Comparison of ENCODE assay signal across 11 mouse cellular contexts in genomic region chr9:116173059-116173458, GRCm38 (mm10). TPM values are rescaled to one million over a fixed set of nuclear protein-coding genes. Genes with fewer than 3 reads are reported as not detected.
DNase-seq lines count a peak whose midpoint lies in the region; ATAC-seq and TF ChIP-seq lines count a peak whose summit lies in the region.
"Had no signal": no experiment of that assay in that cellular context is flagged by ENCODE, and none has a peak within 500 bp of the region (broad histone marks: within the 10 kb centered on the region; RNA-seq: fewer than 3 reads in every experiment).

No protein-coding gene starts in this region.

- no peaks in the 10 kb centered on the region for H3K36me3 ChIP-seq in heart, postnatal 0 days (replicated peaks; ENCODE audit: control insufficient read depth, insufficient read depth, low read length)
- no peaks in the 10 kb centered on the region for H3K36me3 ChIP-seq in neural tube, embryonic 12.5 days
- H3K36me3 ChIP-seq in limb, embryonic 15.5 days, result no peaks in the 10 kb centered on the region

- 0 out of 2 replicates have a peak, but pooled peaks cover 8% of the 10 kb centered on the region for H3K4me1 ChIP-seq in heart, postnatal 0 days (ENCODE audit: control insufficient read depth, insufficient read depth)
- peaks cover 22% of the 10 kb centered on the region for H3K4me1 ChIP-seq in neural tube, embryonic 12.5 days
- peaks cover 67% of the 10 kb centered on the region for H3K4me1 ChIP-seq in limb, embryonic 15.5 days

- TF ChIP-seq CTCF in heart, postnatal 0 days (IDR thresholded peaks at IDR 0.05; ENCODE audit: low read depth), result no peak

- WGBS in heart, postnatal 0 days, result 75% methylated on average over 6 of the region's 6 CpGs
- 82% methylated on average over 6 of the region's 6 CpGs for WGBS in neural tube, embryonic 12.5 days
- 41% methylated on average over 6 of the region's 6 CpGs for WGBS in limb, embryonic 15.5 days

- DNase-seq in heart, postnatal 0 days (ENCODE audit: low spot score), result no peak
- DNase-seq in heart, adult 18-20 months, result no peak
- DNase-seq in neural tube, embryonic 10.5 days (ENCODE audit: extremely low spot score, low spot score), result no peak
- no peak for DNase-seq in frontal cortex, postnatal 10 days (ENCODE audit: low spot score in 2 of 2)
- no peak for DNase-seq in urinary bladder, postnatal 25 days (ENCODE audit: low spot score)
- DNase-seq in cerebellum, adult 9-10 months, result no peak
- DNase-seq: cerebellum, adult 9-11 months; kidney, postnatal 25 days had no signal

- no peaks in the 10 kb centered on the region for H3K27me3 ChIP-seq in heart, postnatal 0 days (ENCODE audit: control insufficient read depth, insufficient read depth, low read length)
- peaks cover 27% of the 10 kb centered on the region for H3K27me3 ChIP-seq in neural tube, embryonic 12.5 days (replicated peaks)
- H3K27me3 ChIP-seq in limb, embryonic 15.5 days, result no peaks in the 10 kb centered on the region

- peak overlapping the region; percentile 80; the same call in 1 of the 2 replicates for H3K9ac ChIP-seq in heart, postnatal 0 days (replicated peaks; ENCODE audit: low read depth, low read length)
- H3K9ac ChIP-seq in neural tube, embryonic 12.5 days, result no peak overlapping the region
- H3K9ac ChIP-seq in limb, embryonic 15.5 days, result 0 out of 2 replicates have a peak overlapping the region, but pooled peaks have one; percentile 97

- H3K4me2 ChIP-seq in heart, postnatal 0 days (ENCODE audit: low read depth, low read length), result peak overlapping the region; percentile 80
- peak overlapping the region; percentile 94 for H3K4me2 ChIP-seq in neural tube, embryonic 12.5 days (replicated peaks)
- peak overlapping the region; percentile 65 for H3K4me2 ChIP-seq in limb, embryonic 15.5 days

- no peak overlapping the region for H3K27ac ChIP-seq in heart, postnatal 0 days (ENCODE audit: low read depth)
- no peak overlapping the region for H3K27ac ChIP-seq in neural tube, embryonic 12.5 days
- peak overlapping the region; percentile 99 for H3K27ac ChIP-seq in limb, embryonic 15.5 days

- peak overlapping the region; percentile 74 for H3K4me3 ChIP-seq in heart, postnatal 0 days (ENCODE audit: low read depth, low read length)
- H3K4me3 ChIP-seq in neural tube, embryonic 12.5 days, result no peak overlapping the region
- H3K4me3 ChIP-seq in limb, embryonic 15.5 days, result peak overlapping the region; percentile 81

- ATAC-seq in heart, postnatal 0 days (ENCODE audit: insufficient read depth, low read depth), result no peak
- ATAC-seq in neural tube, embryonic 12.5 days (ENCODE audit: low FRiP score, low read depth), result no peak
- ATAC-seq in limb, embryonic 15.5 days (ENCODE audit: insufficient number of reproducible peaks, low FRiP score, low TSS enrichment, low read depth), result no peak
- ATAC-seq: forebrain, embryonic 14.5 days had no signal

- no peaks in the 10 kb centered on the region for H3K9me3 ChIP-seq in heart, postnatal 0 days (replicated peaks; ENCODE audit: control insufficient read depth, low read length)
- no peaks in the 10 kb centered on the region for H3K9me3 ChIP-seq in neural tube, embryonic 12.5 days
- no peaks in the 10 kb centered on the region for H3K9me3 ChIP-seq in limb, embryonic 15.5 days

- TF ChIP-seq EP300 in heart, postnatal 0 days (IDR thresholded peaks at IDR 0.05; ENCODE audit: low read depth), result no peak

RNA-seq across cellular contexts. Expression of gene Tgfbr2, which starts 2.1 kb away (rescaled TPM):
- total RNA-seq in heart, postnatal 0 days (2014; rRNA removed; ENCODE audit: low replicate concordance), result 70.8 and 81.4 TPM in 2 replicates
- 15.1 and 16.0 TPM in 2 replicates for polyA plus RNA-seq in heart, postnatal 0 days (2015; fragmentation: Nextera tagmentation; extraction: Ambion mirVana)
- 10 to 100 TPM; 28.7 to 33.6 TPM for total RNA-seq in heart, adult 18-20 months (2021)
- polyA plus RNA-seq in neural tube, embryonic 12.5 days (2016; fragmentation: Nextera tagmentation; extraction: Ambion mirVana), result 12.9 and 14.4 TPM in 2 replicates
- 65.2 and 69.0 TPM in 2 replicates for polyA plus RNA-seq in limb, embryonic 15.5 days (2015; fragmentation: Nextera tagmentation; extraction: Ambion mirVana)
